Mouse (Mus musculus): ENCODE measurements at regions not wholly inside any gene's neighbourhood (a gene's known extent, or its start where the extent isn't known, plus 50 kb on each side); places are given as distances from the start of the nearest gene placed in this dataset.

DNA sequence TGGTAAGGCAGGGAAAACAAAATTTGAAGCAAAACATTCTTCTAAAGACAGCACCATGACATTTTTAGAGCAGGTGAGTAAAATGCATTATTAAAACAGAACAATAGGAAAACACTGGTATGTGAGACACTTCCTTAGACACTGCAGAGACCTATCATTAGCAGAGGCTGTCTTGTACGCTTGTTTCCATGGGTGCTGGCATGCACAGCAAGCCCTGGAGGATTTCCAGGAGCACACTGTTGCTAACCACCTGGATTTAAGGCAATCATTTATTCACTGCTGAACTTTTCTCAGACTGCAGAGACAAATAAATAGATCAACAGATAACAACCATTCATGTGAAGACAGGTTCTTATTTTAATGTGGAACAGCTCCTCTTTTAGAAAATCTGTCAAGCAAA is 127.7 kb downstream of the Pros1 start:
- no peak for DNase-seq (ENCODE audit: low read depth, low spot score)

GRCm38 (mm10) chr16:62982558-62982957 is 128.5 kb downstream of the Pros1 start:
- DNase-seq (ENCODE audit: low read depth, low spot score), result no peak

GRCm38 (mm10) chr16:62995555-62995954 is 141.4 kb downstream of the Pros1 start:
- DNase-seq (ENCODE audit: low read depth, low spot score), result no peak

- no peak for DNase-seq (ENCODE audit: low read depth, low spot score)
Measured at GRCm38 (mm10) chr16:63011151-63011734, 157.1 kb downstream of the Pros1 start.

- peak; percentile 37 for DNase-seq (ENCODE audit: low read depth, low spot score)
Measured at GRCm38 (mm10) chr16:63014453-63014852, 160.3 kb downstream of the Pros1 start.

DNA sequence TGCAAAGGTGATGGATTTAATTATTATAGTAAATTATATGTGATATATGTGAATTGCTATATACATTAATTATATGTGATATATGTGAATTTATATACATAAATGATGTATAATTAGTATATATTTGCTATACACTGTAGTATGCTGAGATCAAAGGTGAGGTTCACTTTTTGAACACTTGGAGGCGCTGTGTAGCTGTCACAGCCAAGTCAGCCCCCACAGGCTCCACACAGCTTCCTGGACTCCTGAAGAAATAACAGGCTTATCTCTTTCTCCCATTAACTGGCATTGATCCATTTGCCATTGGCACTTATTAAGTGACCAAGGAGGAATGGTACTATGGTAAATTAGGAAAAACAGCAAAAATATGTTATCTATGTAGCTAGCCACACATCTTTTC is 162.0 kb downstream of the Pros1 start:
- DNase-seq (ENCODE audit: low read depth, low spot score), result peak; percentile 10

GRCm38 (mm10) chr16:63016658-63017057 is 162.6 kb downstream of the Pros1 start:
- no peak for DNase-seq (ENCODE audit: low read depth, low spot score)

- DNase-seq (ENCODE audit: low read depth, low spot score), result no peak
Measured at GRCm38 (mm10) chr16:63030399-63030798, 176.3 kb downstream of the Pros1 start.

GRCm38 (mm10) chr16:63031035-63031434 is 176.9 kb downstream of the Pros1 start:
- DNase-seq (ENCODE audit: low read depth, low spot score), result no peak

GRCm38 (mm10) chr16:63031802-63032201 is 177.7 kb downstream of the Pros1 start:
- no peak for DNase-seq (ENCODE audit: low read depth, low spot score)

GRCm38 (mm10) chr16:63049100-63049499 is 195.0 kb downstream of the Pros1 start:
- DNase-seq (ENCODE audit: low read depth, low spot score), result no peak

DNA sequence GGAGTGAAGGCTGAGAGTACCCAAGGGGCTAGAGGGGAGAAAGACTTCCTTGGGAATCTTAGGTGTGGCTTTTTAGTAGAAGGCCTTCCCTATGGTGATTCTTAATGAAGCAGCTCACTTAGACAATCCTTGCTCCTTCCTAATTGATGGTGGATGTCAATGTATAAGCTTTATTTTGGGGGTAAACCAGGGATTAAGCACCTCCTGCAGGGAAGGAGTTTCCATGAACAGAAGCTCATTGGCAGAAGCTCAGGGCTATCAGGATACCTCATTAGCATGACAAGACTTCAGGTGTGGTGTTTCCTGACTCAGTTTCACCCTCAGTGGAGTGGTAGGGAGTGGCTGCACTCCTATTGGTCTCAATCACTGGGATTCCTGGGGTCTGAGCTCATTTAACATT is 208.8 kb downstream of the Pros1 start:
- no peak for DNase-seq (ENCODE audit: low read depth, low spot score)

GRCm38 (mm10) chr16:63069987-63070386 is 215.9 kb downstream of the Pros1 start:
- DNase-seq (ENCODE audit: low read depth, low spot score), result no peak

- DNase-seq (ENCODE audit: low read depth, low spot score), result no peak
Measured at GRCm38 (mm10) chr16:63075814-63076213, 221.7 kb downstream of the Pros1 start.

GRCm38 (mm10) chr16:63081383-63081782 is 227.3 kb downstream of the Pros1 start:
- peak; percentile 5 for DNase-seq (ENCODE audit: low read depth, low spot score)

DNA sequence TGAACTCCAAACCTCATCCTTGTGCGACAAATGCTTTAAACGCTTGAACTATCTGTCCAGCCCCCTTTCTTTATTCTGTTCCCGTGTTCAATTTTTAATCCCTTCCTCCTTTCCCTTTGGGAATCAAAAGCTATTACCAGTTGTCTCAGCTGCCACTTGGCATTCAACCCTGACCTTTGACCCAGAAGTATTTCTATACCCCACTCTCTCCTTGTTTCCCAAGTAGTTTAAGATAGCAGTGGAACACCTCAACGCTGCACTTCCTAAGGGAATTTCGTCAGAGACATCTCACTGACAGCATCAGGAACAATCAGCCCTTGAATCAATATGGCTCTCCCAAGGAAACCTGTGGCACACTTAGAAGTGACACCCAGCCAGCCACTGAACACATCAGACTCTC is 229.1 kb downstream of the Pros1 start:
- DNase-seq (ENCODE audit: low read depth, low spot score), result no peak

- DNase-seq (ENCODE audit: low read depth, low spot score), result no peak
Measured at GRCm38 (mm10) chr16:63084021-63084756, 230.1 kb downstream of the Pros1 start.

- DNase-seq (ENCODE audit: low read depth, low spot score), result no peak
Measured at GRCm38 (mm10) chr16:63086086-63086796, 232.1 kb downstream of the Pros1 start.

GRCm38 (mm10) chr16:63091471-63092300 is 237.6 kb downstream of the Pros1 start:
- no peak for DNase-seq (ENCODE audit: low read depth, low spot score)

DNA sequence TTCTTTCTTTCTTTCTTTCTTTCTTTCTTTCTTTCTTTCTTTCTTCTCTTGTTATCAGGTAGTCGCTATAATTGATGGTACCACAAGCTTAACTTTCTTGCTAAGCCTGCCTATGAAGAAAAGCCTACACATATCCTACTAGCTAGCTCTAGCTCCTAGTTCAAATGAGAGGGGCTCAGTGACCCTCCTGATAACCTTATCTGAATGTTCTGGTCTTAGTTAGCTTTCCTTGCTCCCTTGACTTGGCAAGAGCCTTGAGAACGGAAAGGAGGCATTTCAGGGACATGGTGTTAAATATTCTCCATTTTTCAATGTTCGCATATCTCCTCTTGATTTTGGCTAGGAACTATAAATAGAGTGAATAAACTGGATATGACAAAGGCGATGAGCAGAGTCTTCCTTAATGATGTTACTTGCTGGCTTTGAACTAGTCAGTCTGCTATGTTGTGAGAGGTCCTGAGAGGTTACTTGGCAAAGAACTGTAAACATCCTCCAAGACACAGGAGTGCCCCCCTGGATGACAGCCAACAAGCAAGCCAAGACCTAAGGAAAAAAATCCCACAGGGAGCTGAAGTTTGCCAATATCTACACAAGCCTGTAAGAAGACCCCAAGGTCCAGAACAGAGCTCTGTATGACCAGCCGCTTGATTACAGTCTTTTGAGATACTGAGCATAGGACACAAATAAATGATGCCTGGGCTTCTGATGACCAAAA is 240.2 kb downstream of the Pros1 start:
- no peak for DNase-seq (ENCODE audit: low read depth, low spot score)

GRCm38 (mm10) chr16:63102362-63102761 is 248.3 kb downstream of the Pros1 start:
- DNase-seq (ENCODE audit: low read depth, low spot score), result no peak

Measured in 3T3-L1 (cell line).